Mouse (Mus musculus) cerebellum, adult 2 months (tissue): ENCODE data around the gene Bche. TPM values are rescaled to one million over a fixed set of nuclear protein-coding genes. Genes with fewer than 3 reads are reported as not detected.

ENCODE experiments used
- DNase-seq, 2 experiments: peaks; one replicate each; pipeline ENCODE4 v3.0.0; 2021
- H3K27ac ChIP-seq: fragments of 200-500 bp; 2 replicates; pipeline ENCODE4 v1.5.1; 2012; ENCODE audit warnings: low read length, control low read depth, inconsistent platforms; ENCODE audit not compliant: insufficient read depth
- H3K27me3 ChIP-seq: fragments of 200-500 bp; 2 replicates; pipeline ENCODE4 v1.6.1; 2012; ENCODE audit warnings: inconsistent platforms, mild to moderate bottlenecking, low read length, moderate library complexity; ENCODE audit not compliant: control insufficient read depth, insufficient read depth
- H3K4me1 ChIP-seq: fragments of 200-500 bp; 2 replicates; pipeline ENCODE4 v1.6.1; 2011; ENCODE audit warnings: low read length; ENCODE audit not compliant: control insufficient read depth, insufficient read depth
- H3K4me3 ChIP-seq: fragments of 200-500 bp; replicated peaks from 2 replicates; pipeline ENCODE3; 2011; ENCODE audit warnings: mild to moderate bottlenecking, low read depth, low read length, control low read depth; ENCODE audit not compliant: insufficient read depth
- CTCF ChIP-seq: fragments of 200-500 bp; IDR thresholded peaks from 2 replicates; pipeline ENCODE4 v1.5.1; 2011; ENCODE audit warnings: low read depth, mild to moderate bottlenecking, control low read depth, low read length, moderate library complexity, borderline replicate concordance; ENCODE audit not compliant: insufficient read depth
- POLR2A ChIP-seq: fragments of 200-500 bp; IDR thresholded peaks from 2 replicates; pipeline ENCODE4 v1.6.1; 2011; ENCODE audit warnings: low read length, control low read depth, borderline replicate concordance; ENCODE audit not compliant: insufficient read depth
- WGBS: fragments of 180-500 bp; shearing (Covaris S2); methylation state at CpG from one replicate; pipeline ENCODE4 v1.1.7; 2018; 5-methylcytosine and 5-hydroxymethylcytosine counted together
- polyA plus RNA-seq: library from polyadenylated mRNA; depleted of rRNA; stranded (reverse); fragments of >200 nt; gene quantifications from 2 replicates; pipeline ENCODE4 v1.2.3, GENCODE M21; 2012

Bche gene
- polyA plus RNA-seq, 1 experiment, result 2.0 TPM

GRCm38 (mm10) chr3:73647064-73647463, 61.2 kb downstream of the Bche start:
- H3K4me1 ChIP-seq, result no peaks in the 10 kb centered on the region
- 80% methylated on average over 2 of the region's 2 CpGs for WGBS
- TF ChIP-seq CTCF (no peak), POLR2A (no peak)

DNA sequence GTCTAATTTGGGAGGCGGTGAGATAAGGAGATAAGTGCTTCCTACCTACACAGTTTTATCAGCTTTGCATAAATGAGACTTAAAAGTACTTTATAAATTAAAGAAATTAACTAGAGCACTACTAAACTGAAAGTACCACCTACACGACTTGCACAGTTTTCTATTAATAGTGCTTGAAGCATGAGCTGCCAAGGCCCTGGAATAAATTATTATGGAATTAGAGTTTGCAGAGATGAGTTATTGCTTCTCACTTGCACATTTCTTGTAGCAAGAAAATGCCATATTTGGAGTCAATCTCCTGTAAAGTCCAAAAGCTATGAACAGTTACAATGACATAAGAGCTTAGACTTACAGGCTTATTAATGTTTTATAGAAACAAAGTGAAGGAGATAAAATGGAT, 96.8 kb downstream of the Bche start:
- DNase-seq, result no peak
- Histone ChIP-seq H3K27ac (no peak overlapping the region), H3K4me1 (no peaks in the 10 kb centered on the region), H3K27me3 (no peaks in the 10 kb centered on the region), H3K4me3 (no peak overlapping the region)
- TF ChIP-seq POLR2A (no peak), CTCF (no peak)
- WGBS, result 84% methylated on average over 2 of the region's 2 CpGs

More at GRCm38 (mm10) chr3:73647064-73647463, 61.2 kb downstream of the Bche start:
- no peak overlapping the region for H3K4me3 ChIP-seq
- DNase-seq, result no peak
- no peaks in the 10 kb centered on the region for H3K27me3 ChIP-seq
- no peak overlapping the region for H3K27ac ChIP-seq

DNA sequence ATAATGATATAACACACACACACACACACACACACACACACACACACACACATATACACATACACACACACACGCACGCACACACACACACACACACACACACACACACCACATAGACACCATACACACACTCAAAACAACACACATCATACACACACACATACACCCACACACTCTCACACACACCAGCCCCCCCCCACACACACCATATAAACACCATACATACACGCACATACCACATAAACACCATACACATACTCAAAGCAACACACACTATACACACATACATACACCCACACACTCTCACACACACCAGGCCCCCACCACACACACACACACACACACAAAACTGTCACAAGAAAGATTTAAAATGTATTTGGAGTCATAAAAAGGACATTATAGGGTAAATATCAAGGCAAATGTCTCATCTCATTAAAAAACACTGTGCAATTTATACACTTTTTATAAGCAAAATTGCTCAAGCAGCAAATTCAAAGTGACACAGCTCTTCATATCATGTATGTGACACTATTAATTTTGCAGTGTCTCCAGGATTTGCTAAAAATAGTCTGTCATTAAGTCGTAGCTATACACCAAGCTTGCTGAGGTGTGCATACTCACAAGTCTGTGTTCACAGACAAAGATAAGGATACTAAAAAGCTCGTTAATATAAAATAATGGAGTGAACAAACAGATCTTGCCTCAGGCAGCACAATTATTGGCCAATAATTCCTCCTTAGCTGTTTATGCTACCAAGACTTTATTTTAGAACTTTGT, 116.3 kb downstream of the Bche start:
- Histone ChIP-seq H3K4me3 (no peak overlapping the region), H3K4me1 (no peaks in the 10 kb centered on the region), H3K27me3 (no peaks in the 10 kb centered on the region), H3K27ac (no peak overlapping the region)
- TF ChIP-seq CTCF (no peak), POLR2A (no peak)
- DNase-seq, result no peak
- WGBS, result 76% methylated on average over 5 of the region's 5 CpGs
